Mouse (Mus musculus) urinary bladder, adult 2 months (tissue): ENCODE results near the gene Pigs. TPM values are rescaled to one million over a fixed set of nuclear protein-coding genes. Genes with fewer than 3 reads are reported as not detected.
A peak's percentile ranks its signal among the peaks of the same experiment; 100 is the strongest.

Experiments
- DNase-seq: peaks from one replicate; pipeline ENCODE4 v3.0.0; 2022; ENCODE audit warnings: low spot score
- polyA plus RNA-seq: library from polyadenylated mRNA; depleted of rRNA; stranded (reverse); fragments of >200 nt; gene quantifications from 2 replicates; pipeline ENCODE4 v1.2.3, GENCODE M21; 2012

The Pigs gene
- polyA plus RNA-seq, 1 experiment, result 44.9 TPM

DNA sequence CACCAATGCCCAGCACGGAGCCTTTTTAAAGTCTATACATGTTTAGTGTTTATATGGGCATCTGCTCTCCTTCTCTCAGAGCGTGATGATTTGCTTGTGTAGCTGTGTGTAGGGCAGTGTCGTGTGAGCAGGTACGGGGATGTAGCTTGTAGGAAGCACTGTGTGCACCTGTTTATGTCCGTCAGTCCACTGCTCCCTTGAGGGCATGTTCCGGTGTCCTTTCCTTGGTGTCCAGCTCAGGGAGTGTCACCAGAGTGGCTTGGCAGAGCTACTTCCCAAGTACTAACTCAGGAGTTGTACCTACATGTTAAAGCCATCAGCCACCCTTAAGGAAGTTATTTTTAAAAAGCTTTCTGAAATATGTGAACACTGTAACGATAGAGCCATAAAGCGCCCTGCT, 8.8 kb downstream of the Pigs start:
- DNase-seq, result peak; percentile 16

- DNase-seq, result no peak
Measured at GRCm38 (mm10) chr11:78341702-78342101, 13.5 kb downstream of the Pigs start.

DNA sequence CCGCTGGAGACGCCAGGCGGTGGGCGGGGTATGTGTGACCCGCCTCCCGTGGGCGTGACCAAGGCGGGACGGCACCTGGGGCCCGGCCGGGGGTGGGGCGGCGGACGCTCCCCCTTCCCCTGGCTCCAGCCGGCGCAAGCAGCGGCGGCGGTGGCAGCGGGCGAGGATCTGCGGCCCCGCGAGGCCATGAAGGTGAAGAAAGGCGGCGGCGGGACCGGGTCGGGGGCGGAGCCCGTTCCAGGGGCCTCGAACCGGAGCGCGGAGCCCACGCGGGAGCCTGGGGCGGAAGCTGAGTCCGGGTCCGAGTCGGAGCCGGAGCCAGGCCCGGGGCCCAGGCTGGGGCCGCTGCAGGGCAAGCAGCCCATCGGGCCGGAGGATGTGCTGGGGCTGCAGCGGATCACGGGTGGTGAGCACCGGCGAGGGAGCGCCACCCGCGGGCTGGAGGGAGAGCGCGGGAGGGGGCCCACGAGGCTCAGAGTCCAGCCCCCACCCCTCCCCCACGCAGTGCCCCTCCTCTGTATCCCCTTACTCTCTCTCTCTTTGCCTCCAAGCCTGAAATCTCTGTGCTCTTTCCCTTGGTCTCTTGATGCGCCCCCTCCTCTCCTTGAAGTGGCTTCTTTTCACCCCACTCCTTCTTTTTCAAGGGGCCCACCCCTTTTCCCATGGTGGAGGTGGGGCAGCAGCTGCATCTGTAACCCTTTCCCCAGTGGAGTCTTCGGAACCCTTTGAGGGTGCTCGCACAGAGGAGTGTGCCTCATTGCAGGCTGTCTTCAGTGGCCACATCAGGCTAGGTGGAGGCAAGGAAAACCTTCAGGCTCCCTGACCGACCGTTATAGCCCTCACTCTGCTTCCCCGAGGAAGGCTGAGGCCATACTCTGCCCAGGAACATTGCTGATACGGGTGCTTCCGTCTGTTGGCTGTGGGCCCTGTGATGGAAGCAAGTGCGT, 15.4 kb downstream of the Pigs start, which contains the start of gene Unc119:
Unc119 (plus strand) TSS at position 102 of the 947 bp plus-strand sequence.
- DNase-seq, result peak; percentile 76

- no peak for DNase-seq
Measured at GRCm38 (mm10) chr11:78344328-78344889, 16.2 kb downstream of the Pigs start.

- DNase-seq, result no peak
Measured at GRCm38 (mm10) chr11:78344890-78345715, 16.9 kb downstream of the Pigs start.

GRCm38 (mm10) chr11:78345801-78346200, 17.6 kb downstream of the Pigs start:
- DNase-seq, result no peak

DNA sequence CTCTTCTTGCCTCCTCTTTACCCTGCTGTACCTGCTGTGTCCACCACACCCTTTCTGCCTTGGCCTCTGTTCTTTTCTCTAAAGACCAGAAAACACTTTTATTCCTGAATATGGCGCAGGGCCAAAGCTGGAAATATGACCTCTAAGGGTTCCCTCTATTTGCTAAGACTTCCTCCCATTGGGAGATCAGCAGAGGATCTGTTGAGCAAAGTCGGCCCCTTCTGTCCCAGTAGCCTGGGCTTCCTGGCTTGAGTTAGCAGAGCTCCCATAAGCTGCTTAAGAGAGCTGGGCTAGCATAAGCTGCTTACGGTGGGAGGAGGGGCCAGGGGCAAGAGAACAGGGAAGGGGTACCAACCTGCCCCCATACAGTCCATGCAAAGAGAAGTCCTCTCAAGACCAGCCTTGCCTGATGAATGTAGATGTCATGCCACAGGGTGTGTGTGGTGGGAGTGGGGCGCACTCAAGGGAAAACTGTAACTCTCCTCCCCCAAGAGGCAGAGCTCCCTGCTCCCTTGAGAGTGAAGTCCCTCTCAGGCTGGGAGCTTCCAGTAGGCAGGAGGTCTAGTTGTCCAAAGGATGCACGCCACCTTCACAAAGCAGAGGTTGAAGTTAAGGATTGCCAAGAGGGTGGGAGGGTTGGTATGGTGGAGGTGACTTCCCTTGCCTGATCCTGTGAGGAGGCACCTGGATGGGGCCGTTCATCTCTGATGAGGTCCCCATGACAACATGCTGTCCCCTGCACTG, 18.3 kb downstream of the Pigs start:
- no peak for DNase-seq

- DNase-seq, result no peak
Measured at GRCm38 (mm10) chr11:78347070-78347754, 19.0 kb downstream of the Pigs start.

DNA sequence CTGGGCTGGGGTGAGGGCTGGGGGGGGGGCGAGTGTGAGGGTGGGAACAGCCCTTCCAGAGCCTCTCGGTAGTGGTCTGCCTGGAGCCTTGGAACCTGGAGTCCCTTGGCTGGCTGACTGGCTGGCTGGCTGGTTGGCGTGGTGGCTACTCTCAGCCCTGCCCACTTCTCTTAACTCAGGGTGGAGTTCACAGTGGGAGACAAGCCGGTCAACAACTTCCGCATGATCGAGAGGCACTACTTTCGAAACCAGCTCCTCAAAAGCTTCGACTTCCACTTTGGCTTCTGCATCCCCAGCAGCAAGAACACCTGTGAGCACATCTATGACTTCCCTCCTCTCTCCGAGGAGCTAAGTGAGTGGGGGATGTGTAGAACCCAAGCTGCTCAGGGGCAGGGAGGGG, 19.7 kb downstream of the Pigs start:
- no peak for DNase-seq

- no peak for DNase-seq
Measured at GRCm38 (mm10) chr11:78348474-78348873, 20.3 kb downstream of the Pigs start.

GRCm38 (mm10) chr11:78349441-78350358, 21.5 kb downstream of the Pigs start:
- no peak for DNase-seq

DNA sequence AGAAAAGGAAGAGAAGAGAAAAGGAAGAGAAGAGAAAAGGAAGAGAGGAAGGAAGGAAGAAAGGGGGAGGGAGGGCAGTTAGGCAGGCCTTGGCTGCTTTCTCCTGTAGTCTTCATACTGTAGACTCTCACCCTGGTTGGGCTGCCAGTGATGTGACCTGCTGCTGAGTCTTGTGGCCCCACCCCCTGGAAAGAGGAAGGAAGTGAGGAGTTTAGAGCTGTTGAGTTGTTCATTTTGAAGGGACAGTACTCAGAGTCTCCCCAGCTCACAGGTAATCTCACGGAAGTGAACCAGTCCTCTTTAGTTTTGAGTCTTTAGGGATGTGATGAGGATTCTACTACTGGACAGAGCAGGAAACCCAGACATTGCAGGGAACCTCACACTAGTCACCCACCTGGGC, 24.9 kb downstream of the Pigs start:
- DNase-seq, result no peak

- DNase-seq, result no peak
Measured at GRCm38 (mm10) chr11:78354905-78355304, 26.7 kb downstream of the Pigs start.

- peak; percentile 56 for DNase-seq
Measured at GRCm38 (mm10) chr11:78355471-78356238, 27.4 kb downstream of the Pigs start.

- no peak for DNase-seq
Measured at GRCm38 (mm10) chr11:78358330-78359007, 30.3 kb downstream of the Pigs start.

GRCm38 (mm10) chr11:78360125-78360788, 32.0 kb downstream of the Pigs start:
- DNase-seq, result peak; percentile 53

DNA sequence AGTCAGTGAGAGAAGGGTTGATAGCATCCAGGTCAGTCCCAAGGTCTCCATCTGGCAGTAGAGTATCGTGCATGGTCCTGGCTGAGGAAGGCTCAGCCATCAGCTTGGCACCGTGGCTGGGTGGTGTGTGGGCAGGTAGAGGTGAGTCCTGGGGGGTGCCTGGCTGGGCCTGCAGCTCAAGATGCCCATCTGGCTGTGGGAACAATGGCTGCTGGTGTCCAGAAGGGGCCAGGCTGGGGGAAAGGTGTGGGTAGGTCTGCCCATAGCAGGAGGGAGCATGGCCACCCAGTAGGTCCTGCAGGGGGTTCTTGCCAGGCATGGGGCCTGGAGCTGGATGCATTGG, 32.5 kb downstream of the Pigs start:
- no peak for DNase-seq
